Mouse (Mus musculus) brain, embryonic 14.5 days (tissue): ENCODE measurements at regions not wholly inside any gene's neighbourhood (a gene's known extent, or its start where the extent isn't known, plus 50 kb on each side); places are given as distances from the start of the nearest gene placed in this dataset.

Source experiments
- DNase-seq: peaks from one replicate; pipeline ENCODE4 v3.0.0-alpha.2; 2011; ENCODE audit warnings: low read depth
- CTCF ChIP-seq: fragments of 200-500 bp; IDR thresholded peaks from 2 replicates; pipeline ENCODE4 v1.5.1; 2012; ENCODE audit warnings: inconsistent platforms, mild to moderate bottlenecking, moderate library complexity, borderline replicate concordance; ENCODE audit not compliant: insufficient read depth, insufficient read length; ENCODE audit errors: extremely low read depth
- POLR2A ChIP-seq: fragments of 200-500 bp; IDR thresholded peaks from 2 replicates; pipeline ENCODE4 v1.6.1; 2012; ENCODE audit warnings: mild to moderate bottlenecking, inconsistent platforms, borderline replicate concordance; ENCODE audit not compliant: poor library complexity, insufficient read depth, insufficient read length, severe bottlenecking; ENCODE audit errors: extremely low read depth

GRCm38 (mm10) chr2:169493609-169494275 lies 93.8 kb downstream of the Gm11011 start:
- no peak for TF ChIP-seq CTCF
- no peak for TF ChIP-seq POLR2A
- DNase-seq = peak; percentile 69

- TF ChIP-seq CTCF (no peak), POLR2A (no peak)
- no peak for DNase-seq
Observed at GRCm38 (mm10) chr2:169483934-169484333, 103.6 kb downstream of the Gm11011 start.

GRCm38 (mm10) chr2:169481731-169482465 lies 105.6 kb downstream of the Gm11011 start:
- TF ChIP-seq POLR2A = no peak
- no peak for TF ChIP-seq CTCF
- DNase-seq = peak; percentile 81

GRCm38 (mm10) chr2:169474418-169475112 lies 113.0 kb downstream of the Gm11011 start:
- no peak for TF ChIP-seq POLR2A
- TF ChIP-seq CTCF = no peak
- DNase-seq = peak; percentile 42

GRCm38 (mm10) chr2:169469538-169469937 lies 118.0 kb downstream of the Gm11011 start:
- TF ChIP-seq CTCF (no peak), POLR2A (no peak)
- DNase-seq = peak; percentile 56

GRCm38 (mm10) chr2:169467621-169468020 lies 119.9 kb downstream of the Gm11011 start:
- TF ChIP-seq CTCF (no peak), POLR2A (no peak)

GRCm38 (mm10) chr2:169464106-169464505 lies 123.4 kb downstream of the Gm11011 start:
- no peak for DNase-seq
- TF ChIP-seq POLR2A = no peak
- TF ChIP-seq CTCF = no peak

More at GRCm38 (mm10) chr2:169467621-169468020, 119.9 kb downstream of the Gm11011 start:
- DNase-seq = no peak

GRCm38 (mm10) chr2:169461491-169462039 lies 126.0 kb downstream of the Gm11011 start:
- TF ChIP-seq CTCF (no peak), POLR2A (no peak)
- DNase-seq = peak; percentile 69

GRCm38 (mm10) chr2:169452956-169453355 lies 134.6 kb downstream of the Gm11011 start:
- DNase-seq = no peak
- TF ChIP-seq POLR2A (no peak), CTCF (no peak)

- TF ChIP-seq CTCF (no peak), POLR2A (no peak)
- no peak for DNase-seq
Observed at GRCm38 (mm10) chr2:169450801-169451200, 136.7 kb downstream of the Gm11011 start.

GRCm38 (mm10) chr2:169447495-169448280 lies 139.9 kb downstream of the Gm11011 start:
- DNase-seq = peak; percentile 64
- no peak for TF ChIP-seq POLR2A
- no peak for TF ChIP-seq CTCF

- DNase-seq = no peak
- TF ChIP-seq CTCF = no peak
- no peak for TF ChIP-seq POLR2A
Observed at GRCm38 (mm10) chr2:169445877-169446276, 141.7 kb downstream of the Gm11011 start.

- peak; percentile 67 for DNase-seq
- TF ChIP-seq CTCF (no peak), POLR2A (no peak)
Observed at GRCm38 (mm10) chr2:169445371-169445770, 142.2 kb downstream of the Gm11011 start.

GRCm38 (mm10) chr2:169443271-169443670 lies 144.3 kb downstream of the Gm11011 start:
- no peak for DNase-seq
- TF ChIP-seq CTCF (no peak), POLR2A (no peak)
